10 mouse cellular contexts compared by ENCODE assay signal in the genomic region with DNA sequence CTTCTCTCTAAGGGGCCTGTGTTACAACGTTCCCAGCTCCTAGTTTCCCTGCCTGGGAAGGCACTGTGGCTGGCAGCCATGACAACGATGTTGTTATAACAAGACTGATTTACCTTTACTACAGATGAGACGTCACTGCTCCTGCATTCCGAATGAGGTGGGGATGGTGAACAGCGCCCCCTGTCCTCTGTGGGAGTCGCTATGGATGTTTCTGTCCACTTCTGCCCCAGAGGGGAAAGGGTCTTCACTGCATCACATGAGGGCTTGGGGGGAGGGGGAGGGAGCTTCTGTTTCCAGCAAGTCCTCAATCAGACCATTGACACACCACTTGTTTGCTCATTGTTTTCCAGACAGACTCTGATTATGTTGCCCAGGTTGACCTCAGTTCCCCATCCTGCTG. TPM values are rescaled to one million over a fixed set of nuclear protein-coding genes. Genes with fewer than 3 reads are reported as not detected.
DNase-seq lines count a peak whose midpoint lies in the region; TF ChIP-seq lines count a peak whose summit lies in the region.
"Had no signal": no experiment of that assay in that cellular context is flagged by ENCODE, and none has a peak within 500 bp of the region (broad histone marks: within the 10 kb centered on the region; RNA-seq: fewer than 3 reads in every experiment).

No protein-coding gene starts in this region.

- peak; percentile 16; the same call in 1 of the 2 replicates for TF ChIP-seq CTCF in gastrocnemius, adult 2 months (IDR thresholded peaks at IDR 0.05)
- TF ChIP-seq CTCF in lung, adult 2 months (IDR thresholded peaks at IDR 0.05; ENCODE audit: insufficient read depth, low read length), result peak; percentile 44; the same call in 1 of the 2 replicates
- peak; percentile 24; the same call in 1 of the 2 replicates for TF ChIP-seq CTCF in cortical plate, adult 2 months (IDR thresholded peaks at IDR 0.05; ENCODE audit: extremely low read depth, insufficient read depth, low read length)

- no peak for TF ChIP-seq POLR2A in lung, adult 2 months (IDR thresholded peaks at IDR 0.05; ENCODE audit: borderline replicate concordance, extremely low read depth, low read depth, low read length)
- TF ChIP-seq POLR2A in cortical plate, adult 2 months (IDR thresholded peaks at IDR 0.05; ENCODE audit: extremely low read depth, insufficient read depth, low read length), result no peak

- no peaks in the 10 kb centered on the region for H3K4me1 ChIP-seq in lung, adult 2 months (ENCODE audit: control insufficient read depth, insufficient read depth, low read length)
- no peaks in the 10 kb centered on the region for H3K4me1 ChIP-seq in cortical plate, adult 2 months (ENCODE audit: control insufficient read depth, insufficient read depth, low read length)
- H3K4me1 ChIP-seq: stomach, embryonic 15.5 days had no signal

- no peak overlapping the region for H3K27ac ChIP-seq in gastrocnemius, adult 2 months
- no peak overlapping the region for H3K27ac ChIP-seq in cortical plate, adult 2 months (ENCODE audit: insufficient read depth, low read length)
- H3K27ac ChIP-seq: stomach, embryonic 15.5 days had no signal

- WGBS in lung, adult 2 months, result 35% methylated on average over 6 of the region's 6 CpGs

- intact Hi-C loops in gastrocnemius, adult 2 months (cut with DNase I), result no loop called here
- intact Hi-C loops in gastrocnemius, postnatal 36 days (cut with DNase I), result no loop called here

- H3K4me3 ChIP-seq in gastrocnemius, adult 2 months, result no peak overlapping the region
- H3K4me3 ChIP-seq in lung, adult 2 months (replicated peaks; ENCODE audit: extremely low read depth, low read depth, low read length), result no peak overlapping the region
- H3K4me3 ChIP-seq in cortical plate, adult 2 months (ENCODE audit: insufficient read depth, low read length), result no peak overlapping the region
- H3K4me3 ChIP-seq: myocyte; stomach, embryonic 15.5 days had no signal

- DNase-seq in gastrocnemius, adult 2 months, result no peak
- DNase-seq in gastrocnemius, postnatal 4 days (ENCODE audit: low spot score in 2 of 2), result no peak
- DNase-seq in lung, adult 2 months, result no peak
- no peak for DNase-seq in lung, postnatal 25 days (ENCODE audit: low spot score)
- DNase-seq in naive thymus-derived CD4-positive, alpha-beta T cell, adult 2 months (ENCODE audit: low read depth), result peak; percentile 2
- no peak for DNase-seq in natural killer cell, adult 2 months (ENCODE audit: low spot score in 2 of 2)
- no peak for DNase-seq in gastrocnemius, postnatal 36 days

RNA-seq across cellular contexts. Expression of a gene that starts 27.0 kb away (rescaled TPM):
- total RNA-seq in gastrocnemius, adult 2 months (2021), result under 1 TPM in 1 of 2 experiments, not detected in 1; 0.06 TPM
- under 1 TPM; 0.34 to 0.39 TPM for total RNA-seq in gastrocnemius, postnatal 4 days (2021)
- 0.08 and 0.25 TPM in 2 replicates for polyA plus RNA-seq in lung, adult 2 months (2012; rRNA removed)
- polyA plus RNA-seq in cortical plate, adult 2 months (2012; rRNA removed), result 0.55 and 0.77 TPM in 2 replicates
- total RNA-seq in gastrocnemius, postnatal 36 days (2021), result not detected
- polyA plus RNA-seq: myocyte had no signal
